Mouse (Mus musculus) brain, adult 2 months (tissue): ENCODE results near the gene Ang6.
"Not testable (repeated sequence)": the region's sequence is repeated elsewhere in the genome, so short reads cannot be mapped to it uniquely, and the experiment has no call there.

Source experiments
- DNase-seq: peaks from one replicate; pipeline ENCODE4 v3.0.0; 2011; ENCODE audit warnings: low read depth, low spot score

Ang6 gene

GRCm38 (mm10) chr14:44002169-44002568 lies at the start of gene Ang6:
Ang6 (minus strand) TSS chr14:44002269.
- DNase-seq = no peak

GRCm38 (mm10) chr14:44046567-44046966 lies 44.5 kb upstream of the Ang6 start:
- not testable (repeated sequence) for DNase-seq

- DNase-seq = not testable (repeated sequence)
Observed at GRCm38 (mm10) chr14:44031828-44032227, 29.8 kb upstream of the Ang6 start.

- not testable (repeated sequence) for DNase-seq
Observed at GRCm38 (mm10) chr14:44009686-44010085, 7.6 kb upstream of the Ang6 start.

- DNase-seq = not testable (repeated sequence)
Observed at GRCm38 (mm10) chr14:44008021-44008420, 6.0 kb upstream of the Ang6 start.

- no peak for DNase-seq
Observed at GRCm38 (mm10) chr14:44001600-44001999, 469 bp downstream of the Ang6 start.

GRCm38 (mm10) chr14:43998455-43999000 lies 3.5 kb downstream of the Ang6 start:
- DNase-seq = not testable (repeated sequence)

GRCm38 (mm10) chr14:43987404-43987803 lies 14.7 kb downstream of the Ang6 start:
- peak; percentile 73 for DNase-seq

GRCm38 (mm10) chr14:43986147-43986546 lies 15.9 kb downstream of the Ang6 start:
- DNase-seq = no peak

GRCm38 (mm10) chr14:43983897-43984296 lies 18.2 kb downstream of the Ang6 start:
- DNase-seq = peak; percentile 60

GRCm38 (mm10) chr14:43983454-43983853 lies 18.6 kb downstream of the Ang6 start:
- DNase-seq = no peak

- DNase-seq = not testable (repeated sequence)
Observed at GRCm38 (mm10) chr14:43956769-43957168, 45.3 kb downstream of the Ang6 start, which contains the start of gene Ang5. Ang5 (plus strand) TSS chr14:43957069.

GRCm38 (mm10) chr14:43955074-43955473 lies 47.0 kb downstream of the Ang6 start:
- not testable (repeated sequence) for DNase-seq

- DNase-seq = not testable (repeated sequence)
Observed at GRCm38 (mm10) chr14:43953382-43953781, 48.7 kb downstream of the Ang6 start.
